Mouse (Mus musculus) lung, postnatal 0 days (tissue): ENCODE measurements around the gene Vps39.

Source experiments
- CTCF ChIP-seq: IDR thresholded peaks from 2 replicates; pipeline ENCODE4 v1.5.1; 2016; ENCODE audit warnings: antibody characterized with exemption, mild to moderate bottlenecking
- EP300 ChIP-seq: IDR thresholded peaks from 2 replicates; pipeline ENCODE4 v1.6.1; 2016; ENCODE audit warnings: antibody characterized with exemption, mild to moderate bottlenecking, control low read depth

- no peak for TF ChIP-seq CTCF
- TF ChIP-seq EP300: no peak
These were observed 13.6 kb upstream of the Vps39 start for GRCm38 (mm10) chr2:120366501-120366900.
